Mouse (Mus musculus) testis, adult 2 months (tissue): ENCODE data around the gene Ugt1a8.
A peak's percentile ranks its signal among the peaks of the same experiment; 100 is the strongest.
"Not testable (repeated sequence)": the region's sequence is repeated elsewhere in the genome, so short reads cannot be mapped to it uniquely, and the experiment has no call there.

Experiments
- CTCF ChIP-seq: fragments of 200-500 bp; IDR thresholded peaks from 2 replicates; pipeline ENCODE4 v1.5.1; 2012; ENCODE audit warnings: low read depth, mild to moderate bottlenecking, inconsistent platforms, low read length, moderate library complexity; ENCODE audit not compliant: control insufficient read depth, insufficient read depth, insufficient replicate concordance
- POLR2A ChIP-seq: fragments of 200-500 bp; IDR thresholded peaks from 2 replicates; pipeline ENCODE4 v1.6.1; 2012; ENCODE audit warnings: low read depth, mild to moderate bottlenecking, inconsistent platforms, low read length, moderate library complexity; ENCODE audit not compliant: control insufficient read depth

- peak; percentile 62; the same call in 1 of the 2 replicates for TF ChIP-seq CTCF
- TF ChIP-seq POLR2A, result not testable (repeated sequence)
These were observed 56.5 kb downstream of the Ugt1a8 start for GRCm38 (mm10) chr1:88143966-88144675.
